Mouse (Mus musculus): Measurements from ENCODE around the gene Sclt1.

DNA sequence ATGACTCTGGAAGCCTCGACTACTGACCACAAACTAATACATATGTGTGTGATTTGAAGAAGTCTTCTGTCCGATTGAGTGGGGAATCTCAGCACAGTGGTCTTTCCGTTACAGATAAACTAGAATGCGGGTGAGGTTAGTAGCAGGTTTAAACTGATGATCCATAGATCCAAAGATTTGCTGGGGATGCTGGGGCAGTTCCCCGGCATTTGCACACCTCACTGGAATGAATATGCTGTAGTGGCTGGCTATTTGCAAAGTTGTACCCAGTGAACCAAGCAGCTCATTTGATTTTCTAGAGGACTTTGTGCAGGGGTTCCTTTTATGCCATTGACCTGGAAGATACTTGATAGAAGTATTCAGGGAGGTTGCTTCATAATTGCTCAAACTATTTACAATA lies 133.2 kb downstream of the Sclt1 start:
- TF ChIP-seq CTCF (IDR thresholded peaks at IDR 0.05; ENCODE audit: borderline replicate concordance, insufficient read depth, low read depth, low read length) (no peak), POLR2A (IDR thresholded peaks at IDR 0.05; ENCODE audit: borderline replicate concordance, insufficient read depth, low read length) (no peak)

Measured in cerebellum, adult 2 months (tissue).